Comparison of ENCODE assay signal across 25 mouse cellular contexts in genomic region chr12:106374840-106375375, GRCm38 (mm10).
A peak's percentile ranks its signal among the peaks of the same experiment; 100 is the strongest.
DNase-seq lines count a peak whose midpoint lies in the region; ATAC-seq and TF ChIP-seq lines count a peak whose summit lies in the region.
"Had no signal": no experiment of that assay in that cellular context is flagged by ENCODE, and none has a peak within 500 bp of the region (broad histone marks: within the 10 kb centered on the region; RNA-seq: fewer than 3 reads in every experiment).

No protein-coding gene starts in this region.

- TF ChIP-seq CTCF in layer of hippocampus, adult 2 months (conservative IDR thresholded peaks at IDR 0.05), result no peak

- H3K4me2 ChIP-seq in neural tube, embryonic 14.5 days (ENCODE audit: low read depth, low read length), result no peak overlapping the region
- H3K4me2 ChIP-seq in neural tube, embryonic 15.5 days, result no peak overlapping the region
- H3K4me2 ChIP-seq in forebrain, embryonic 14.5 days (ENCODE audit: low read length), result no peak overlapping the region
- H3K4me2 ChIP-seq in kidney, embryonic 16.5 days (replicated peaks; ENCODE audit: low read depth, low read length), result no peak overlapping the region
- H3K4me2 ChIP-seq: kidney, embryonic 15.5 days; liver, embryonic 15.5 days; lung, embryonic 15.5 days; neural tube, embryonic 12.5 days; stomach, embryonic 15.5 days had no signal

- peak overlapping the region; percentile 46; the same call in 1 of the 2 replicates for H3K27ac ChIP-seq in layer of hippocampus, adult 2 months
- peak overlapping the region; percentile 23; the same call in 1 of the 2 replicates for H3K27ac ChIP-seq in neural tube, embryonic 14.5 days (ENCODE audit: low read depth, low read length)
- no peak overlapping the region for H3K27ac ChIP-seq in neural tube, embryonic 15.5 days (replicated peaks)
- H3K27ac ChIP-seq in forebrain, embryonic 14.5 days (ENCODE audit: low read depth, low read length), result peak overlapping the region; percentile 69
- no peak overlapping the region for H3K27ac ChIP-seq in kidney, embryonic 16.5 days (ENCODE audit: low read length)
- H3K27ac ChIP-seq: gastrocnemius, adult 2 months; heart, embryonic 10.5 days; kidney, embryonic 15.5 days; left cerebral cortex, adult 2 months; limb, embryonic 10.5 days; liver, embryonic 15.5 days; lung, embryonic 15.5 days; neural tube, embryonic 12.5 days; stomach, embryonic 15.5 days had no signal

- DNase-seq in cerebellum, postnatal 14 days, result peak; percentile 7 to 17
- no peak for DNase-seq in cerebellum, adult 9-11 months
- DNase-seq in layer of hippocampus, adult 2 months (ENCODE audit: low spot score in 2 of 2), result no peak
- DNase-seq in layer of hippocampus, adult 9-10 months (ENCODE audit: low spot score), result no peak
- peak; percentile 59 for DNase-seq in forebrain, embryonic 14.5 days (ENCODE audit: low spot score)
- DNase-seq: adrenal gland, postnatal 14 days; cerebellum, adult 9-10 months; gastrocnemius, adult 2 months; kidney, adult 11 months; kidney, postnatal 4 days; liver; lung, postnatal 36 days; thymus, postnatal 25 days had no signal

- no peak overlapping the region for H3K9ac ChIP-seq in neural tube, embryonic 14.5 days (replicated peaks; ENCODE audit: low read depth, low read length)
- no peak overlapping the region for H3K9ac ChIP-seq in neural tube, embryonic 15.5 days (replicated peaks)
- H3K9ac ChIP-seq in forebrain, embryonic 14.5 days (ENCODE audit: low read length), result no peak overlapping the region; the same call in 1 of the 2 replicates
- no peak overlapping the region for H3K9ac ChIP-seq in kidney, embryonic 16.5 days (replicated peaks; ENCODE audit: low read length)
- H3K9ac ChIP-seq: kidney, embryonic 15.5 days; liver, embryonic 15.5 days; lung, embryonic 15.5 days; neural tube, embryonic 12.5 days; stomach, embryonic 15.5 days had no signal

- no peak overlapping the region for H3K4me3 ChIP-seq in layer of hippocampus, adult 2 months
- H3K4me3 ChIP-seq in neural tube, embryonic 14.5 days (ENCODE audit: low read depth, low read length), result no peak overlapping the region
- no peak overlapping the region for H3K4me3 ChIP-seq in neural tube, embryonic 15.5 days (replicated peaks)
- no peak overlapping the region for H3K4me3 ChIP-seq in forebrain, embryonic 14.5 days (ENCODE audit: low read depth, low read length)
- H3K4me3 ChIP-seq in kidney, embryonic 16.5 days (ENCODE audit: low read length), result no peak overlapping the region
- H3K4me3 ChIP-seq: gastrocnemius, adult 2 months; heart, embryonic 10.5 days; kidney, embryonic 15.5 days; left cerebral cortex, adult 2 months; limb, embryonic 10.5 days; liver, embryonic 15.5 days; lung, embryonic 15.5 days; neural tube, embryonic 12.5 days; stomach, embryonic 15.5 days had no signal

- no peak for ATAC-seq in neural tube, embryonic 14.5 days (ENCODE audit: low read depth)
- no peak for ATAC-seq in neural tube, embryonic 15.5 days (ENCODE audit: low FRiP score)
- ATAC-seq in forebrain, embryonic 14.5 days, result no peak
- no peak for ATAC-seq in kidney, embryonic 16.5 days (ENCODE audit: low FRiP score, low TSS enrichment)
- ATAC-seq: CD4-positive, CD25-positive, alpha-beta regulatory T cell, adult 4 months had no signal

- 34% methylated on average over 12 of the region's 12 CpGs for WGBS in neural tube, embryonic 14.5 days
- WGBS in neural tube, embryonic 15.5 days, result 34% methylated on average over 12 of the region's 12 CpGs
- WGBS in forebrain, embryonic 14.5 days, result 35% methylated on average over 12 of the region's 12 CpGs
- 75% methylated on average over 12 of the region's 12 CpGs for WGBS in kidney, embryonic 16.5 days

- no peaks in the 10 kb centered on the region for H3K9me3 ChIP-seq in neural tube, embryonic 14.5 days (ENCODE audit: control insufficient read depth, low read length)
- H3K9me3 ChIP-seq in neural tube, embryonic 15.5 days (replicated peaks), result no peaks in the 10 kb centered on the region
- no peaks in the 10 kb centered on the region for H3K9me3 ChIP-seq in forebrain, embryonic 14.5 days (replicated peaks; ENCODE audit: control insufficient read depth, low read length)
- no peaks in the 10 kb centered on the region for H3K9me3 ChIP-seq in kidney, embryonic 16.5 days (ENCODE audit: low read length)
- H3K9me3 ChIP-seq: heart, embryonic 10.5 days; kidney, embryonic 15.5 days; limb, embryonic 10.5 days; liver, embryonic 15.5 days; lung, embryonic 15.5 days; neural tube, embryonic 12.5 days; stomach, embryonic 15.5 days had no signal

- H3K4me1 ChIP-seq in neural tube, embryonic 14.5 days (ENCODE audit: control insufficient read depth, insufficient read depth, low read length), result peaks cover 7% of the 10 kb centered on the region; the same call in 1 of the 2 replicates
- H3K4me1 ChIP-seq in neural tube, embryonic 15.5 days, result peaks cover 40% of the 10 kb centered on the region
- H3K4me1 ChIP-seq in forebrain, embryonic 14.5 days (ENCODE audit: control insufficient read depth, insufficient read depth, low read length), result peaks cover 38% of the 10 kb centered on the region
- peaks cover 5% of the 10 kb centered on the region; the same call in 1 of the 2 replicates for H3K4me1 ChIP-seq in kidney, embryonic 16.5 days (ENCODE audit: insufficient read depth, low read length)
- H3K4me1 ChIP-seq: heart, embryonic 10.5 days; liver, embryonic 15.5 days; lung, embryonic 15.5 days; stomach, embryonic 15.5 days had no signal

- no peaks in the 10 kb centered on the region for H3K27me3 ChIP-seq in neural tube, embryonic 14.5 days (ENCODE audit: control insufficient read depth, insufficient read depth, low read length)
- H3K27me3 ChIP-seq in neural tube, embryonic 15.5 days (replicated peaks), result no peaks in the 10 kb centered on the region
- H3K27me3 ChIP-seq in forebrain, embryonic 14.5 days (replicated peaks; ENCODE audit: control insufficient read depth, insufficient read depth, low read length), result no peaks in the 10 kb centered on the region
- H3K27me3 ChIP-seq in kidney, embryonic 16.5 days (ENCODE audit: insufficient read depth, low read length), result peaks cover 16% of the 10 kb centered on the region
- H3K27me3 ChIP-seq: neural tube, embryonic 12.5 days; stomach, embryonic 15.5 days had no signal

- no peaks in the 10 kb centered on the region for H3K36me3 ChIP-seq in neural tube, embryonic 14.5 days (ENCODE audit: control insufficient read depth, insufficient read depth, low read length)
- no peaks in the 10 kb centered on the region for H3K36me3 ChIP-seq in neural tube, embryonic 15.5 days
- no peaks in the 10 kb centered on the region for H3K36me3 ChIP-seq in forebrain, embryonic 14.5 days (ENCODE audit: control insufficient read depth, insufficient read depth, low read length)
- no peaks in the 10 kb centered on the region for H3K36me3 ChIP-seq in kidney, embryonic 16.5 days (ENCODE audit: insufficient read depth, low read length)
- H3K36me3 ChIP-seq: heart, embryonic 10.5 days; kidney, embryonic 15.5 days; limb, embryonic 10.5 days; liver, embryonic 15.5 days; lung, embryonic 15.5 days; neural tube, embryonic 12.5 days; stomach, embryonic 15.5 days had no signal

Comparison
In these comparisons a context has a peak if more than half of its experiments do, and no peak if none do; other contexts are left out.
1. DNase-seq: peak in cerebellum, postnatal 14 days (2 of 2) and forebrain, embryonic 14.5 days (single experiment); none in cerebellum, adult 9-11 months (single experiment), layer of hippocampus, adult 2 months (0 of 2) and layer of hippocampus, adult 9-10 months (single experiment).
2. H3K27ac ChIP-seq: peak in layer of hippocampus, adult 2 months (single experiment), neural tube, embryonic 14.5 days (single experiment) and forebrain, embryonic 14.5 days (single experiment); none in neural tube, embryonic 15.5 days (single experiment) and kidney, embryonic 16.5 days (single experiment).